ENCODE assay signal across 19 mouse cellular contexts in genomic region chr9:118666069-118666468, GRCm38 (mm10).
"Had no signal": no experiment of that assay in that cellular context is flagged by ENCODE, and none has a peak within 500 bp of the region (broad histone marks: within the 10 kb centered on the region; RNA-seq: fewer than 3 reads in every experiment).

No protein-coding gene starts in this region.

- H3K4me2 ChIP-seq: lung, embryonic 14.5 days; midbrain, embryonic 12.5 days; neural tube, embryonic 13.5 days; neural tube, embryonic 15.5 days had no signal

- H3K9me3 ChIP-seq: midbrain, embryonic 10.5 days; midbrain, embryonic 12.5 days; neural tube, embryonic 15.5 days had no signal

- H3K36me3 ChIP-seq: midbrain, embryonic 12.5 days had no signal

- H3K4me3 ChIP-seq: midbrain, embryonic 10.5 days; midbrain, embryonic 12.5 days; myocyte; neural tube, embryonic 13.5 days; neural tube, embryonic 15.5 days had no signal

- DNase-seq: lung, adult 18-20 months; lung, embryonic 14.5 days; lung, postnatal 10 days; lung, postnatal 4 days; midbrain, embryonic 14.5 days; retina, postnatal 1 day; right cerebral cortex, adult 18-20 months; right cerebral cortex, postnatal 25 days; right cerebral cortex, postnatal 4 days; spleen, adult 18-20 months; thymus, adult 18-20 months; thymus, postnatal 14 days; thymus, postnatal 36 days had no signal

- H3K4me1 ChIP-seq: midbrain, embryonic 10.5 days; midbrain, embryonic 12.5 days; neural tube, embryonic 13.5 days; neural tube, embryonic 15.5 days had no signal

- H3K27ac ChIP-seq: midbrain, embryonic 10.5 days; midbrain, embryonic 12.5 days; neural tube, embryonic 13.5 days; neural tube, embryonic 15.5 days had no signal

- H3K9ac ChIP-seq: lung, embryonic 14.5 days; midbrain, embryonic 12.5 days; neural tube, embryonic 13.5 days; neural tube, embryonic 15.5 days had no signal

- ATAC-seq: midbrain, embryonic 16.5 days had no signal

- H3K27me3 ChIP-seq: midbrain, embryonic 12.5 days; neural tube, embryonic 13.5 days; neural tube, embryonic 15.5 days had no signal
